Mouse (Mus musculus): ENCODE results near the gene Sirpa. TPM values are rescaled to one million over a fixed set of nuclear protein-coding genes. Genes with fewer than 3 reads are reported as not detected.

Sirpa gene
- total RNA-seq, 2 experiments from 2014 or later = 5.0 to 7.4 TPM

DNA sequence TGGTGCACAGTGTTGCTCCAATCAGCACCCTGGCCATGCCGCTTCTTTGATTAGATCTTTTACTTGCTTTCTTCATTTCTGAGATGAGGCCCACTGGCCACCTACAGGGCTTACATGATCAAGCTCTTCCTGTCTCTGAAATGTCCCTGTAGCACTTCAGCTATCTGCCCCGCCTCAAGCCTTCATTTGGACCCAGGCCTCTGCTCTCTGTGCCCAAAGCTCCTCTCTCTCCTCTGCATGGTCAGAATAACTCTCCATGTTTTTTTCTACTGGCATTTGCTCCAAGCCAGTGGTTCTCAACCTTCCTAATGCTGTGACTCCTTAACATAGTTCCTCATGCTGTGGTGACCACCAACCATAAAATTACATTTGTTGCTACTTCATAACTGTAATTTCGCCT, 87.6 kb downstream of the Sirpa start:
- H3K4me3 ChIP-seq = no peak overlapping the region
- intact Hi-C loops (cut with DNase I) = no loop called here
- TF ChIP-seq CTCF (IDR thresholded peaks at IDR 0.05) = no peak
- no peak for DNase-seq
- H3K27ac ChIP-seq = no peak overlapping the region

Other genes starting within 250 kb of the Sirpa start
- gene Il1b, start 221.7 kb upstream of the Sirpa start, total RNA-seq (2021) = not detected
- not detected for gene F830045P16Rik, start 56.2 kb upstream of the Sirpa start, total RNA-seq (2021)
- not detected for gene Pdyn, start 107.0 kb downstream of the Sirpa start, total RNA-seq (2021)
- gene Stk35, start 207.7 kb downstream of the Sirpa start, total RNA-seq (2021) = 1 to 10 TPM; 5.0 to 8.9 TPM